Mouse (Mus musculus) erythroblast, embryonic 14.5 days (primary cell): ENCODE measurements around the gene Ptgis. TPM values are rescaled to one million over a fixed set of nuclear protein-coding genes. Genes with fewer than 3 reads are reported as not detected.

Source experiments
- H3K27me3 ChIP-seq: 2 replicates; pipeline ENCODE4 v1.6.1; 2012; ENCODE audit warnings: inconsistent platforms; ENCODE audit not compliant: control insufficient read depth
- H3K36me3 ChIP-seq: 2 replicates; pipeline ENCODE4 v1.6.1; 2012; ENCODE audit warnings: mild to moderate bottlenecking, inconsistent platforms; ENCODE audit not compliant: control insufficient read depth
- H3K4me1 ChIP-seq: 2 replicates; pipeline ENCODE4 v1.6.1; 2012; ENCODE audit warnings: inconsistent platforms; ENCODE audit not compliant: control insufficient read depth
- H3K4me3 ChIP-seq: replicated peaks from 2 replicates; pipeline ENCODE3; 2012; ENCODE audit warnings: moderate library complexity, mild to moderate bottlenecking, inconsistent platforms
- H3K9me3 ChIP-seq: 2 replicates; pipeline ENCODE4 v1.6.1; 2012; ENCODE audit warnings: low read length, inconsistent platforms, mixed read lengths; ENCODE audit not compliant: control insufficient read depth
- GATA1 ChIP-seq: IDR thresholded peaks from 2 replicates; pipeline ENCODE4 v1.6.1; 2012; ENCODE audit warnings: low read length, inconsistent platforms, mixed read lengths
- TAL1 ChIP-seq: IDR thresholded peaks from 3 replicates; pipeline ENCODE4 v1.6.1; 2012; ENCODE audit warnings: low read length, inconsistent platforms, mixed read lengths
- polyA plus RNA-seq: library from polyadenylated mRNA; stranded (reverse); fragments of >175 nt; gene quantifications from 2 replicates; pipeline ENCODE4 v1.2.3, GENCODE M21; 2012

Ptgis gene
- polyA plus RNA-seq, 1 experiment: not detected

GRCm38 (mm10) chr2:167274713-167275465 lies 34.5 kb upstream of the Ptgis start:
- Histone ChIP-seq H3K4me3 (no peak overlapping the region), H3K4me1 (peaks cover 5% of the 10 kb centered on the region), H3K36me3 (no peaks in the 10 kb centered on the region), H3K9me3 (no peaks in the 10 kb centered on the region), H3K27me3 (peaks cover under 1% of the 10 kb centered on the region; the same call in 1 of the 2 replicates)
- TF ChIP-seq TAL1 (no peak), GATA1 (no peak)

GRCm38 (mm10) chr2:167273206-167273740 lies 32.9 kb upstream of the Ptgis start:
- no peak for TF ChIP-seq TAL1
- no peak for TF ChIP-seq GATA1
- Histone ChIP-seq H3K27me3 (no peaks in the 10 kb centered on the region), H3K4me1 (peaks cover 5% of the 10 kb centered on the region), H3K9me3 (no peaks in the 10 kb centered on the region), H3K4me3 (no peak overlapping the region), H3K36me3 (no peaks in the 10 kb centered on the region)

GRCm38 (mm10) chr2:167272706-167273105 lies 32.3 kb upstream of the Ptgis start:
- Histone ChIP-seq H3K4me3 (no peak overlapping the region), H3K9me3 (no peaks in the 10 kb centered on the region), H3K4me1 (peaks cover 5% of the 10 kb centered on the region), H3K27me3 (no peaks in the 10 kb centered on the region), H3K36me3 (no peaks in the 10 kb centered on the region)
- TF ChIP-seq GATA1 (no peak), TAL1 (no peak)

- Histone ChIP-seq H3K9me3 (no peaks in the 10 kb centered on the region), H3K4me3 (no peak overlapping the region), H3K27me3 (no peaks in the 10 kb centered on the region)
Measured at GRCm38 (mm10) chr2:167271121-167271521, 30.7 kb upstream of the Ptgis start.

GRCm38 (mm10) chr2:167270496-167270895 lies 30.1 kb upstream of the Ptgis start:
- Histone ChIP-seq H3K27me3 (no peaks in the 10 kb centered on the region), H3K4me3 (no peak overlapping the region), H3K4me1 (peaks cover 5% of the 10 kb centered on the region), H3K9me3 (no peaks in the 10 kb centered on the region), H3K36me3 (no peaks in the 10 kb centered on the region)
- no peak for TF ChIP-seq GATA1
- no peak for TF ChIP-seq TAL1

More at GRCm38 (mm10) chr2:167271121-167271521, 30.7 kb upstream of the Ptgis start:
- H3K36me3 ChIP-seq: no peaks in the 10 kb centered on the region
- peaks cover 5% of the 10 kb centered on the region for H3K4me1 ChIP-seq
- TF ChIP-seq GATA1: no peak
- TF ChIP-seq TAL1: no peak

- TF ChIP-seq TAL1 (no peak), GATA1 (no peak)
- Histone ChIP-seq H3K4me1 (peaks cover 5% of the 10 kb centered on the region), H3K36me3 (no peaks in the 10 kb centered on the region), H3K4me3 (no peak overlapping the region), H3K27me3 (no peaks in the 10 kb centered on the region), H3K9me3 (no peaks in the 10 kb centered on the region)
Measured at GRCm38 (mm10) chr2:167268721-167269120, 28.3 kb upstream of the Ptgis start.

GRCm38 (mm10) chr2:167268411-167268690 lies 27.9 kb upstream of the Ptgis start:
- no peaks in the 10 kb centered on the region for H3K9me3 ChIP-seq
- TF ChIP-seq GATA1 (no peak), TAL1 (no peak)

GRCm38 (mm10) chr2:167267531-167268410 lies 27.4 kb upstream of the Ptgis start:
- H3K36me3 ChIP-seq: no peaks in the 10 kb centered on the region
- no peaks in the 10 kb centered on the region for H3K9me3 ChIP-seq
- H3K4me3 ChIP-seq: no peak overlapping the region
- H3K4me1 ChIP-seq: peaks cover 3% of the 10 kb centered on the region
- H3K27me3 ChIP-seq: no peaks in the 10 kb centered on the region
- TF ChIP-seq TAL1: no peak
- TF ChIP-seq GATA1: no peak

More at GRCm38 (mm10) chr2:167268411-167268690, 27.9 kb upstream of the Ptgis start:
- H3K36me3 ChIP-seq: no peaks in the 10 kb centered on the region
- H3K4me3 ChIP-seq: no peak overlapping the region
- no peaks in the 10 kb centered on the region for H3K27me3 ChIP-seq
- H3K4me1 ChIP-seq: peaks cover 4% of the 10 kb centered on the region

- Histone ChIP-seq H3K9me3 (no peaks in the 10 kb centered on the region), H3K4me3 (no peak overlapping the region), H3K36me3 (no peaks in the 10 kb centered on the region), H3K4me1 (no peaks in the 10 kb centered on the region), H3K27me3 (no peaks in the 10 kb centered on the region)
- TF ChIP-seq GATA1: no peak
- TF ChIP-seq TAL1: no peak
Measured at GRCm38 (mm10) chr2:167266231-167266630, 25.8 kb upstream of the Ptgis start.
